Mouse (Mus musculus): ENCODE measurements around the gene Uba7.

Gene Uba7

GRCm38 (mm10) chr9:107975399-107976386, at the start of gene Uba7:
Gene Uba7, plus strand, starts transcription at chr9:107975505.
- no peak for DNase-seq

- DNase-seq = no peak
Observed at GRCm38 (mm10) chr9:107926920-107927420, 48.3 kb upstream of the Uba7 start.

- DNase-seq = no peak
Observed at GRCm38 (mm10) chr9:107927749-107928148, 47.6 kb upstream of the Uba7 start.

GRCm38 (mm10) chr9:107928169-107928568, 47.1 kb upstream of the Uba7 start, which contains the start of gene Actl11:
Gene Actl11, plus strand, starts transcription at chr9:107928469.
- DNase-seq = no peak

GRCm38 (mm10) chr9:107932221-107932620, 43.1 kb upstream of the Uba7 start:
- DNase-seq = no peak

GRCm38 (mm10) chr9:107934146-107934545, 41.2 kb upstream of the Uba7 start:
- DNase-seq = peak; percentile 37

- DNase-seq = no peak
Observed at GRCm38 (mm10) chr9:107935374-107935773, 39.9 kb upstream of the Uba7 start, which contains the start of gene Camkv. Gene Camkv, plus strand, starts transcription at chr9:107935674.

GRCm38 (mm10) chr9:107935790-107936214, 39.5 kb upstream of the Uba7 start:
- peak; percentile 72 for DNase-seq

GRCm38 (mm10) chr9:107936215-107936822, 39.0 kb upstream of the Uba7 start:
- DNase-seq = peak; percentile 71

- DNase-seq = no peak
Observed at GRCm38 (mm10) chr9:107936831-107937230, 38.5 kb upstream of the Uba7 start.

GRCm38 (mm10) chr9:107947241-107948194, 27.8 kb upstream of the Uba7 start:
- DNase-seq = no peak

- no peak for DNase-seq
Observed at GRCm38 (mm10) chr9:107949184-107949921, 26.0 kb upstream of the Uba7 start.

GRCm38 (mm10) chr9:107949922-107950235, 25.4 kb upstream of the Uba7 start, which contains the start of gene Traip:
Gene Traip, plus strand, starts transcription at chr9:107950136.
- DNase-seq = no peak

GRCm38 (mm10) chr9:107950460-107951355, 24.6 kb upstream of the Uba7 start:
- DNase-seq = peak; percentile 90

GRCm38 (mm10) chr9:107955613-107956289, 19.6 kb upstream of the Uba7 start:
- DNase-seq = no peak

GRCm38 (mm10) chr9:107957141-107957540, 18.2 kb upstream of the Uba7 start:
- no peak for DNase-seq

- DNase-seq = no peak
Observed at GRCm38 (mm10) chr9:107959896-107960295, 15.4 kb upstream of the Uba7 start.

GRCm38 (mm10) chr9:107960928-107961327, 14.4 kb upstream of the Uba7 start:
- no peak for DNase-seq

- peak; percentile 84 for DNase-seq
Observed at GRCm38 (mm10) chr9:107961351-107961762, 13.9 kb upstream of the Uba7 start.

- DNase-seq = peak; percentile 69
Observed at GRCm38 (mm10) chr9:107961881-107962280, 13.4 kb upstream of the Uba7 start.

All from right cerebral cortex, postnatal 25 days (tissue).